Mouse (Mus musculus) thymus, postnatal 0 days (tissue): ENCODE results near the gene Morc4. TPM values are rescaled to one million over a fixed set of nuclear protein-coding genes. Genes with fewer than 3 reads are reported as not detected.

Experiments used
- DNase-seq: peaks from one replicate; pipeline ENCODE4 v3.0.0-alpha.2; 2015; ENCODE audit warnings: low spot score
- polyA plus RNA-seq: library from polyadenylated mRNA; unstranded; fragments of >200 nt; fragmentation: Nextera tagmentation; extraction: Ambion mirVana; gene quantifications from 2 replicates; pipeline ENCODE4 v1.2.1, GENCODE M21; 2015

The Morc4 gene
- polyA plus RNA-seq, 1 experiment from 2014 or later = 4.5 TPM

- no peak for DNase-seq
These were observed 64.1 kb downstream of the Morc4 start for GRCm38 (mm10) chrX:139807391-139807790.

GRCm38 (mm10) chrX:139805918-139806317 is 65.6 kb downstream of the Morc4 start:
- no peak for DNase-seq

GRCm38 (mm10) chrX:139803028-139803427 is 68.4 kb downstream of the Morc4 start:
- no peak for DNase-seq

DNA sequence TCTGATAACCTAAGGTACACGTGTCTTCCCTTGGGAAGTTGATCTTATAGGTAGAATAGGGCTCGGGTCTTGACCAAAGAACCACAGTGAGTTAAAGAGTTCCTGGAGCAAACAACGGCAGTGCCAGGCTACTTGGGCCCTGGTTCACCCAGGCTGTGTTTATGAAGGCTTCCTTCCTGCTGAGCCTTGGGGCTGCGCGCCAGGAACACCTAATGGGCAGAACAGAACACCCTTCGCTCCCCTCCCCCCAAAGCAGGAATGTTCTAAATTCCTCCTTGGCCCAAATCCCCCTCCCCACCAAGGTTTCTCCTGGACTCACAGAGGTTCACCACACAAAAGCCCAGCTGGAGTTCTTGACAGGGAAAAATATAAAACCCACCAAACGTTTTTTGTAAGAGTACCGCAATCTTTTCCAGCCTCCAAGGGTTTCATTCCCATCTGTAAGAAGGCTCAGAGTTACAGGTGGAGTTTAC is 71.0 kb downstream of the Morc4 start, which contains the start of gene Cldn2:
Gene Cldn2, plus strand, starts transcription at position 423 of the 473 bp plus-strand sequence.
- no peak for DNase-seq

- no peak for DNase-seq
These were observed 71.5 kb downstream of the Morc4 start for GRCm38 (mm10) chrX:139799953-139800352.

GRCm38 (mm10) chrX:139797875-139798274 is 73.6 kb downstream of the Morc4 start:
- peak; percentile 9 for DNase-seq

GRCm38 (mm10) chrX:139796037-139796436 is 75.4 kb downstream of the Morc4 start:
- DNase-seq = no peak

DNA sequence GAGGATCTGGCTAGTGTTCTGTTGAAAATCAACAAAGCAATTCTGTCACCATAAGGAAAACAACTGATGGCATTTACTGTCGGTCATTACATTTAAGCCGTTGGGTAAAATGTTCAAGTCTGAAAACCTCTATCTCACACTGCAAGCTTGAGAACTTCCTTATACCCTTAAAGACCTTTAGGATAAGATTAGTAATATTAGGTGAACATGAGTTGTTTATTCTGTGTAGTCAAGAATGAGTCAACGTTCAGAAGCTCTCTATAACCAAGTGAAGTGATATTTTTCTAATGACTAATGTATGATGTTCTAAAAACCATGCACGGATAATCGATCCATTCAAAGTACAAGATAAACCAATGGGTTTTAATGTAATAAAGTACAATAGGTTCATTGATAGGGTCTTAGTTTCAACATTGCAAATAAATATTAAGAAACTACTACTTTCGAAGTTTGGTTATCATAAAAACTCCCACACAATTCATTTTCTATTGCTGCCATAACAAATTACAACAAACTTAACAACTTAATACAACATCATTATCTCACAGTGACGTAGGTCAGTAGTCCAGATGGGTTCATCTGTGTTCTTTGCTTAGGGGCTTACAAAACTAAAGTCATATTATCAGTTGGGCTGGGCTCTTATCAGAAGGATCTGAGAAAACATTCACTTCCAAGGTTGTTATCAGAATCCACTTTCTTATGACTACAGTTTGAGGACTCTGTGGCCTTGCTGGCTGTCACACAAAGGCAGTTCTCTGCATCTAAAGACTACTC is 77.2 kb downstream of the Morc4 start:
- no peak for DNase-seq

DNA sequence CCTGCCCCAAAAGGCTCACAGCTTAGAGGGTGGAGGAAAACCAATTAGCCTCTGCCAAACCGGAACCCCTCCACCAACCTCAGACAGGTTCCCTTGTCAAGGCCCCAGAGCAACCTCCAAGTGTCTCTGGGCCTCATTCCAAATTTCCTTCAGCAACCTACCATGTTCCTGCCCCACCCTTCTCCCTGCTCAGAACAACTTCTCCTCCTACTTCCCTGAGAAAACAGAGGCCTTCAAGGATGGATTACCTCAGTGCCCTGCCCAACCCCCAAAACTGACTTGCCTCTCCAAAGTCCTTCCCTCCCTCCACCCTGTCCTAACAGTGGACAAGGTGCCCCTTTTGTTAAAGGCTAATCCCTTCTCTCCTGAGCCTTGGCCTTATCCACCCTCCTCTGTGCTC is 85.7 kb downstream of the Morc4 start:
- DNase-seq = no peak

- no peak for DNase-seq
These were observed 88.4 kb downstream of the Morc4 start for GRCm38 (mm10) chrX:139783045-139783422.

GRCm38 (mm10) chrX:139782278-139783044 is 89.0 kb downstream of the Morc4 start, which contains the start of gene Ripply1:
TSS of gene Ripply1 (minus strand) at chrX:139782353.
- DNase-seq = no peak

GRCm38 (mm10) chrX:139781563-139781962 is 89.9 kb downstream of the Morc4 start:
- DNase-seq = no peak

DNA sequence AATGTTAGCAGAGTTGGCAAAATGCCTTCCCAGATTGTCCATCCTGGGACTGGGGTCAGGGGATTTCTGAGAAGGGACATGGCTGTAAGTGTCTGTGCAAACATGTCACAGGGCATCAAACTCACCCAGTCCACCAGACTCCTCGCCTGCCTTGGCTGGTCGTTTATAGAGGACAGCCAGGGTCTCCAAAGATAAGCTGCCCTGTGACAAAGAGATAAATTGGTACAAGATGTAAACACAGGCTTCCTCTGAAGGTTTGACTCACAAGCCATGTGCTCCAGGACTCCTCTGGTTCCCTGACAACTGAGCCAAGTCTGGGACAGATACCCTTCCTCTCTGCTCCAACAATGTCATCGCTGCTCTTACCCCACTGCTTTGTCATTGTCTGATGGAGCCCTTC is 90.5 kb downstream of the Morc4 start:
- no peak for DNase-seq

DNA sequence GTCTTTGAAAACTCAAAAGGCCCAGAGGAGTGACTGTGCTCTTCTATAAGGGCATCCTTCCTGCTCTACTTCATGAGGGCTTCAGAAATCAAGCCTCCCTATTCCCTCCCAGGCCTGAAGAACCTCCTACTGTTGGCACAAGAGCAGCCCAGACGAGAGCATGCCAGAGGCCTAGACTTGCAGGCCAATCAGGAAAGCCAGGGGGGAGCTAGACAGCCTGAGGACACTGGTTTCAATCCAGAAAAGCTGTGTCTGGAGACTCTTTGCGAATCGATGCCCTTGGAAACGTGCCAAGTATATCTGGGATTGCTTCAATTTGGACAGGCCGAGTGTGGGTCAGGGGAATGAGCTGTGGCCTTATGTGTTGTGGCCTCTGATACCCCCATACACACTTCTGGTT is 92.1 kb downstream of the Morc4 start:
- no peak for DNase-seq

GRCm38 (mm10) chrX:139778886-139779285 is 92.6 kb downstream of the Morc4 start:
- DNase-seq = no peak

DNA sequence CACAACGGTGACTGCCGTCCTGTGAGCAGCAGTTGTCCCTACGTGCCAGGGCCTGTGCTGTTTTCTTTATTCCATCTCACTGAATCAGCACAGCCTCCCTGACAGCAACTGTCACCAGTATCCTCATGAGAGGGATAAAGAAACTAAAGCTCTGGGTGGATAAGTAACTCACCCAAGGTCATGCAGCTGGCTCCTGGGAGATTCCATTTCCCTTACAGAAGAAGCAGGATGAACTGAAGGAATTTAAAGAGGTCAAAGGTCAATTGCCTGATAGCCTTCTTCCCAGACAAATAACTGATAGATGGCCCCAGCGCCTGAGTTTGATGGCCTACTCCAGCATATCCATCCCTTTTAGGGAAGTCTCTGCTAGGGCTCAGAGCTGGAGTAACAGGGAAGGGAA is 94.1 kb downstream of the Morc4 start:
- no peak for DNase-seq

DNA sequence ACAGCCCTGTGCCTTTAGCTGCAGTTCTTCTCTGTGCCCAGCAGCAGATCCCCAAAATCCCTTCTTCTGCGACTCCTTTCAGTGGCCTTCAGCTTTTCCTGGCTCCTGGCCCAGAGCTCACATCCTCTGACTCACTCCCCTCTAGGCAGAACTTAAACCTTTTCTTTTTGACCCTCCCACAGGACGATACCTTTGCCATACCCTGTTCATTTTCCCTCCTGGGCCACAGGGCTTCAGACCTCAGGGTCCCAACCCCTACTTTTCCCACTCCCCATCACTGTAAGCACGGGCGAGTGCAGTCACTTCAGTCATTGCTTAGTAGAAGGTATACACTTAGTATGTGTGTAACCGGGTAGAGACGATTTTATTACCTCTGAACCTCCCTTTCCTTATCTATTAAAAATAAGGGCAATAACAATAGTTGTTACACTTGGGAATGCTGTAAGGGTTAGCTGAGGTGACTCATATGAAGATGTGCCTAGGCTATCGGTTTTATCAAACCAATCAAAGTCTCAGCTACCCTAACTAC is 96.3 kb downstream of the Morc4 start:
- no peak for DNase-seq

DNA sequence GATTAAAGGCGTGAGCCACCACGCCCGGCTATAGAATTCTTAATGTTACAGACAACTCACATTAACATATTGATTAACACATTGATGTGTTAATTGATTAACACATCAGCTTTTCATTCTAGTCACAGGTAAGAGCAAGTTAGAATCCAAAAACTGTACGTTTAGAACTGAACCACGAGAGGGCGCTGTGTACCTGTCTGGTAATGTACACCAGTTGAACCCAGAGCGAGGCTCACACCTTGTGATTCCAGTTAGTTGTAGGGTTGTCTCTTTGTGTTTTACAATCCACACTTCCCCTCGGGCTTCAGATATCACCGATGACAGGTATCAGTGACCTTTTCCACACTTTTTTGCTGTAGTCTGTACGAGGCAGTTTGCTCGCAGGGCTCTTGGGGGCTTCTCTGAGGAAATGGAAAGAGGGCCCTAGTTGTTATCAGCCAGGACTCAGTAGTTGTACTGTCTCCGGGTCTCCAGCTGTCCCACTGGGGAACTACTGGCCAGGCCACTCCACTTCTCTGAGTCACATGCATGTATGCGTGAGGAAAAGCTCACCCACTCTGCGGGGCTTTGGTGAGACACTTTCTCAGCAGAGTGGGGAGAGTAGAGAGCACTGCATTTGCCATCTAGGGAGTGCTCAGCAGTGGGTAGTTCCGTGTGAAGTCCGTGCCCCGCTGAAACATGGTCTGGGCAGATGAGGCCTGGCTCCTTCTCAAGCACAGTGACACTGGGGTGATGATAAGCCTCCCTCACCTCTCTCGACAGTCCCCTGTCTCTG is 97.0 kb downstream of the Morc4 start:
- peak; percentile 47 for DNase-seq
